Mouse (Mus musculus) CH12F3 (cell line): Measurements from ENCODE around the gene Epb41.

Experiments used
- in situ Hi-C: fragments of 300-500 bp; cut with MboI; formaldehyde crosslinking; loops from 2 replicates; pipeline ENCODE4 v1.14.3; 2020; ENCODE audit warnings: low sequenced_read_pairs

The Epb41 gene

DNA sequence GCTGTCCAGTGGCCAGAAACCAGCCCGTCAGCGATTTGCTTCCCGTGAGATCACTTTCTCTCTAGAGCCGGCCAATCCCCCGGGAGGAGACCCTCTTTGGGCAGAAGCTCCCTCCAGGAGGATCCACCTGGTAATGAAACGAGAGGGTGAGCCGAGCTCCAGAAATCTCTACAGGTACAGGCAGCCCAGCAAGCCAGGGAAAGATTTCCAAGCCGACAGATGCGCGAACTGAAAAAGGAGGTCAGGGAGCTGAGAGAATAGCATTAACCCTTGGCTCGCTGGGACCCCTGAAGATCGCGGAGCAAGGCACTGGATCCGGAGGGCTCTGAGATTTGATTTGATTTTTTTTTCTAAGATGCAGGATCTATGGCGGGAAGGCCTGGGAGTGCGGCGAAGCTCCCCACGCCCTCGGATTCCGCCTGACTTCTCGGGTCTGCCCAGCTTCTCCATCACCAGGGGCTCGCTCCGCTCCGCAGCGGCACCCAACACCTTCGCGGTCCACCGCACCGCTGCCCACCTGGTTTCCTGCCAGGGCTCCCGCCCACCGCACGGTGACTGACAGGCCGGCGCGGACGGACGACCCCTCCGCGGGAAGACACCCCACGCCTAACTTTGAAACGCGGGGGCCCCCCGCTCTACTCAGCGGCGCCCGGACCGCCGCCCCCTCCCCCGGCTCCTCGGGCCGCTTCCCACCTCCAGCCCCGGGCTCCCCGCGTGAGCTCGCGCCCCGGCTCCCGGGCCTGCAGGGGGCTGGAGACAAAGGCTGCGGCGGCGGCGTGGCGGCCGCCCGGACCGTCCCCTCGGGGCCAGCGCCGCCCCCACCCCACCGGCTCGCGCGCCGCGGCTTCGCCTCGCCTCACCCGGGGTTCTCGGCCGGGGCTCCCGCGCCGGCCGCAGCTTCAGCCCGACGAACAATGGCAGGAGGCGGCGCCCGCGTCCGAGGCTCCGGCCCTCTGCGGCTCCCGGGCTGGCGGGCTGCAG, 26.8 kb downstream of the Epb41 start:
- in situ Hi-C loops, result no loop called here

DNA sequence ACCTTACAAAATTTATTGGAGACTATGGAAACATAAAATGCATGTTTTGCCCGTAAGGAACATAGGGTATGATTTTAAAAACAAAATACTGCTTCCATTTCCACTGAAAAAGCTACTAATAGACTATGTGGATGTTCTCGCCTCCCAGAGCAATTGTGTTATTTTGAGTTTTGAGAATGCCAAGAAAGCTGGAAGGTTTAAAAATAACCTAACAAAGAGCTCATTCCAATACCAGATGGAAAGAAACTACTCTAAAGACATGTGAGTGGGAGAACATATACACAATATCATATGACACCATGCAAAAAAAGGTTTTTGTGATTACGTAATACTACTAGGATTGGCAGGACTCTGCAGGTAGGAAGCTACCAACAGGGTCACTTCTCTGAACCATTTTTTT, 31.4 kb downstream of the Epb41 start:
- in situ Hi-C loops, result no loop called here

DNA sequence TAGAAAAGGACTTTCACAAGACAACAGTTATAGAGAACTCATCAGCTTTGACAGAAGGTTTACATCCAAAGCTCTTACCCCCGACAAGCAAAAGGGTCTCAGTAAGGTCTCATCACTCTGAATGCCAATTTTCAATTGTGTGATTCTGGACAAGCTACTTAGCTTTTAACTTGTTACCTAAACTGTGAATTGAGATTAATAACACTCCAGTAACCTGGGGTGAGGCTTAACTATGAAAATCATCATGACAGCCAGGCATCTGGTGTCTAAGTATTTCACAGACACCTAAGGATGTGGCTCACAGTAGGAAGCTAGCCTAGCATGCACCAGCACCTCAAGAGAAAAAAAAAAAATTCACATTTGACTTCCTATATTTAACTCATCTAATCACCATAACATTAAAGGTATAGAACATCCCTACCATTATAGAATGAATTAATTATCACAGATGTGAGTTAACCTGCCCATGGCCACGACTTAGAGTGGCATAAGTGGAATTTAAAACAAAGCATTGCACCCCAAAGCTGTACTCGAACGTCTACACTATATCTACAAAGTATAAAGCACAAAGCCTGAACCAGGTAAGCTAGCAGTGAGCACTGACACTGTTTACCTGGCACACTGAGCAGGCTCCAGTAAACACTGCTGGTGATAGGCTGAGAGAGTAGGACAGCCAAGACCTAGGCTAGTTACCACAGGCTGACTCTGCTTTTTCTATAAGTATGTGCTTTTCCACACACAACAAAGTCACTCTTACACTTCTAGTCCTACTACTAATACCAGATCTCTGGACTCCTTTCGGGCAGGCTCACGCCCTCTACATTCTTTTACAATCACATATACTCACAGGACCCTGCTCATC, 33.4 kb downstream of the Epb41 start:
- in situ Hi-C loops, result no loop called here

- in situ Hi-C loops, result no loop called here
Observed at GRCm38 (mm10) chr4:132039975-132040645, 35.0 kb downstream of the Epb41 start.

- in situ Hi-C loops, result no loop called here
Observed at GRCm38 (mm10) chr4:132039521-132039920, 35.6 kb downstream of the Epb41 start.

DNA sequence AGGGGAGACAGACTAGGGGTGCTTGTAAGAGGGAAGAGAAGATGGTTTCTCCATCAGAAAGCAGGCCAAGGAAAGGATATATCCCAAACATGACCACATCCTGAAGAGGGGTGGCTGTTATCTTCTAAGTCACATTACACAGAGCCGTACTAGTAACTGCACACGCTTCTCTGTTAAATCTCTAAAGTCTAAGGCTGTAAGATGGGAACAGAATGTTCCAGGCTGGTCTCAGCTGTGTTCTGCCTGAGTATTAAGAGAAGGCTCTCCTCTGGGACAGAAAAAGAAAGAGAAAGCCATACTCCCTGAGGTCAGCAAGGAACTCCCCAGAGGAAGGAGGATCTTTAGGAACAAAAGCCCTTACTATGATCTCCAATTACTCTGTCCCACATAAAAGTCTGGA, 36.3 kb downstream of the Epb41 start:
- in situ Hi-C loops, result no loop called here

DNA sequence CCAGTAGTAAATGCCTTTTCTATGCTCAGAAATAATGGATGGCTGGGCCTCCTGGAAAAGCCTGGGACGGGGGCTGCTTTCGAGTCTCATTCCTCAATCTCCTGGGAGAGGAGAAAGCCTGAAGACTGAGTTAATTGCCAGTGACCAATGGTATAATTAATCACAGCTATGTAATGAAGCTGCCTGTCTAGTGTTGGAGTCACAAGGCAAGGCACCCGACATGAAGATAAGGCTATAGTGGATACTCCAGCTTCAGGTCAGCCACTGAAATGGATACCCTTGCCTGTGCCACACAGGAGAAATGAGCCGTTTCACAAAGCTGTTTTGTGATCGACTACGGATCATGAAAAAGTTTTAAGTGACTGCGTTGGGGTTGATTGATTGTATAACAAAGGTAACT, 37.1 kb downstream of the Epb41 start:
- in situ Hi-C loops, result no loop called here

GRCm38 (mm10) chr4:132037137-132037536, 38.0 kb downstream of the Epb41 start:
- in situ Hi-C loops, result no loop called here

GRCm38 (mm10) chr4:132034242-132034641, 40.9 kb downstream of the Epb41 start:
- in situ Hi-C loops, result no loop called here

DNA sequence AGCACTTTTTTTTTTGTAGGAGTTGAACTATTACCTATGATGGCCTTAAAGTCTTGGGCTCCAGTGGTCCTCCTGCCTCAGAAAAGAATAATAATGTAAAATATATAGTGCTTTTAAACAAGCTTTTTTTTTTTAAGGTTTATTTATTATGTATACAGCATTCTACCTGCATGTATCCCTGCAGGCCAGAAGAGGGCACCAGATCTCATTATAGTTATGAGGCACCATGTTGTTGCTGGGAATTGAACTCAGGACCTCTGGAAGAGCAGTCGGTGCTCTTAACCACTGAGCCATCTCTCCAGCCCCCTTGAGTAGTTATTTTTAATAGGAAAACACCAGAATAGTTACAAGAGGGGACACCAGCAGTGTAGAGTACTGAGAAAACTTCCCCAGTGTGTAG, 41.9 kb downstream of the Epb41 start:
- in situ Hi-C loops, result no loop called here

DNA sequence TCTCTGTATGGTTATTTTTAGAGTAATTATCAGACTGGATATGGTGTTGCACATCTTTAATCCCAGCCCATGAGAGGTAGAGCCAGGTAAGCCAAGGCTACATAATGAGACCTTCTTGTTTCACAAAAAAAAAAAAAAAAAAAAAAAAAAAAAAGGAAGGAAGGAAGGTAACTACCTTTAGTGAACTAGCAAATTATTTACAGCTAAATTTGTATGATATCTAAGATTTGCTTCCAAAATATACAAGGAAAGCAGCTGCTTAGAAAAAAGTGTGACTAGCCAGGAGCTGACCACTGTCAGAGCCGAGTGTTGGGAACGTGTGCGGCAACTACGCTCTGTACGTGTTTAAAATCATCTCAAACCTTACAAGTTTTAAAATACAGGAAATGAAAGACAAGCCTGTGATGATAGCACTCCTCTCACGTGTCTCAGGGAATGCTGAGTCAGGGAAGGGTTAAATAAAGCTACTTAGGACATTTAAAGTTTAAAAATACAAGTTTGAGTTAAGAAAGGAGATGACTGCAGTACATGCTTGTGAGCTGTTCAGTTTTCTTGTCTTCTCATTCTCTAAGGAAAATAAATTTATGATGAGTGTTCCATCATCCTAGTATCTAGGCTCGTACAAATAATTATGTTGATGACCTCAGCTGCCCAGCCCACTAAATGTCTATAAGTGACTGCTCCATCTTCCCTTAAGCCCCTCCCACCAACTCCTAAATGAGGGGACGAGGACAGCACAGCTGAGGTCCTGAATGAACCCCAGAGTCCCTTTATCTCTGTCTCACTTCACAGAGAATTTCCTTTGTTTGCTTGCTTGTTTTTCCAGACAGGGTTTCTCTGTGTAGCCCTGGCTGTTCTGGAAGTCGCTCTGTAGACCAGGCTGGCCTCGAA, 45.0 kb downstream of the Epb41 start:
- in situ Hi-C loops, result no loop called here

- in situ Hi-C loops, result no loop called here
Observed at GRCm38 (mm10) chr4:132027806-132028205, 47.3 kb downstream of the Epb41 start.

- in situ Hi-C loops, result no loop called here
Observed at GRCm38 (mm10) chr4:132027167-132027566, 48.0 kb downstream of the Epb41 start.

- in situ Hi-C loops, result no loop called here
Observed at GRCm38 (mm10) chr4:132025738-132026527, 49.2 kb downstream of the Epb41 start.

- in situ Hi-C loops, result no loop called here
Observed at GRCm38 (mm10) chr4:132025264-132025663, 49.9 kb downstream of the Epb41 start.

GRCm38 (mm10) chr4:132023816-132024215, 51.3 kb downstream of the Epb41 start:
- in situ Hi-C loops, result no loop called here

DNA sequence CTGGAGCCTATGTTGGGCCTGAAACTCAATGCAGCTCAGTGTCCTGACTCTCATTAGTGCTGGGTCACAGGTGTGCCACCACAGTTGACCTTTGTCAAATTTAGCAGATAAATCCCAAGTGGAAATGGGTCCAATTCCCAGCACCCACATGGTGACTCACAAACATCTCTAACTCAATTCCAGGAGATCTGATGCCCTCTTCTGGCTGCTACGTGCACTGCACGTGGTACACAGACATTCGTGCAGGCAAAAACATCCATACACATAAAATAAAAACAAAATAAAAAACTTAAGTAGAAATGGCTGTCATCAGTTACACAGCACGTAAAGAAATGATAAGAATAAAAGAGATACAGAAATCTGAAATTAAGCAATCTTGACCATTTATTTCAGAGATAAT, 52.5 kb downstream of the Epb41 start:
- in situ Hi-C loops, result no loop called here

- in situ Hi-C loops, result no loop called here
Observed at GRCm38 (mm10) chr4:132021883-132022282, 53.2 kb downstream of the Epb41 start.

DNA sequence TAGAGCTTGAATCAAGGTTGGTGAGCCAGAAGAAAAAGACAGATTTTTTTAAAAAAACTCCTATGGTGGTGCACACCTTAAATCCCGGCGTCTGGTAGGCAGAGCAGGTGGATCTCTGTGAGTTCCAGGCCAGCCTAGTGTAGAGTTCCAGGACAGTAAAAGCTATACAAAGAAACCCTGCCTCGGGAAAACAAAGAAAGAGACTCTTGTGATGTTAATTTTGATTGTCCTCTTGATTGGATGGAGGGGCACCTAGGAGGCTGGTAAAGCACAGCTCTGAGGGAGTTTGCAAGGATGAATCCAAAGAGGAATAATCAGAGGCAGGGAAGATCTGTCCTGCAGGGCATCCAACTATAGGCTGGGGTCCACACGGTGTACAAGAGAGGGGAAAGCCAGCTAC, 56.6 kb downstream of the Epb41 start:
- in situ Hi-C loops, result no loop called here
